Mouse (Mus musculus): ENCODE measurements at regions not wholly inside any gene's neighbourhood (a gene's known extent, or its start where the extent isn't known, plus 50 kb on each side); places are given as distances from the start of the nearest gene placed in this dataset.

GRCm38 (mm10) chr6:35605100-35605499, 65.4 kb upstream of the Mtpn start:
- no peak for TF ChIP-seq CTCF (conservative IDR thresholded peaks at IDR 0.05; ENCODE audit: low read length)
- no peak for TF ChIP-seq POU5F1 (IDR thresholded peaks at IDR 0.05; ENCODE audit: borderline replicate concordance, low read length)

Data from E14TG2a.4 (cell line).